Mouse (Mus musculus) bone marrow macrophage, adult 2 months (primary cell): ENCODE measurements around the gene Macf1.

Experiments used
- CTCF ChIP-seq: IDR thresholded peaks from 2 replicates; pipeline ENCODE4 v1.5.1; 2012; ENCODE audit warnings: low read depth, mild to moderate bottlenecking, low read length, moderate library complexity
- POLR2A ChIP-seq: IDR thresholded peaks from 2 replicates; pipeline ENCODE4 v1.6.1; 2012; ENCODE audit warnings: mild to moderate bottlenecking, low read depth, low read length, borderline replicate concordance

DNA sequence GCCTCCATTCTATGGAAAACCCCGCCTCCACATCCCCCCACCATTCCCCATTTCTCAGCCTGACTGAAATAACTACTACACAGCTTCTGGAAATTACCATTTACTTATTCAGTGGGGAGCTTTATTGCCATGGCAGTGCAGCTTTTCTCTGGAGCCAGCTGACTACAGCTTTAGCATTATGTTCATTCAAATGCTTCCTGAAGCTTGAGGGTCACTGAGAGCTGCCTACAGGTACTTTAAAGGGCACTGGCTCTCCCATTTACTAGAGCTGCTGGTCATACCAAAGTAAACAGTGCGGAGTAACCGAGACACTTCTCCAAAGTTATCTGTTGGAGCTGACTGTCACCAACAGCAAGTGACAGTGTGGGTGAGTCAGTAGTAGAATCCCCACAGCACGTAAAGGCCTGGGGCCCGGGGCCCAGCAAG lies 89.8 kb downstream of the Macf1 start:
- no peak for TF ChIP-seq CTCF
- TF ChIP-seq POLR2A, result no peak
